Mouse (Mus musculus) ES-E14 (cell line): ENCODE results near the gene Nrip3. TPM values are rescaled to one million over a fixed set of nuclear protein-coding genes. Genes with fewer than 3 reads are reported as not detected.
A peak's percentile ranks its signal among the peaks of the same experiment; 100 is the strongest.

Experiments
- DNase-seq: peaks from one replicate; pipeline ENCODE4 v3.0.0-alpha.2; 2013; ENCODE audit warnings: low read depth, low spot score
- H3K27ac ChIP-seq: 2 replicates; pipeline ENCODE4 v1.5.1; 2012; ENCODE audit warnings: low read depth, mild to moderate bottlenecking, low read length, moderate library complexity, mixed read lengths; ENCODE audit not compliant: poor library complexity, insufficient read depth, severe bottlenecking
- H3K36me3 ChIP-seq: 2 replicates; pipeline ENCODE4 v1.6.1; 2012; ENCODE audit warnings: mild to moderate bottlenecking, low read length, moderate library complexity, mixed read lengths; ENCODE audit not compliant: control insufficient read depth, poor library complexity, insufficient read depth, severe bottlenecking
- H3K4me1 ChIP-seq, 2 experiments: fragments of 150-350 bp in 1 of 2; sonication (generic) in 1 of 2; 2 replicates each; pipeline ENCODE4 v1.6.1; 2012; ENCODE audit warnings: low read length in 2 of 2, mild to moderate bottlenecking in 1 of 2, mixed read lengths in 1 of 2; ENCODE audit not compliant: control insufficient read depth in 2 of 2, insufficient read depth in 2 of 2, poor library complexity in 1 of 2
- H3K4me3 ChIP-seq, 2 experiments: fragments of 150-350 bp in 1 of 2; sonication (generic) in 1 of 2; 2 replicates each; pipeline ENCODE4 v1.5.1; 2012; ENCODE audit warnings: low read length in 2 of 2, low read depth in 1 of 2, mild to moderate bottlenecking in 1 of 2, mixed read lengths in 1 of 2; ENCODE audit not compliant: insufficient read depth in 1 of 2, poor library complexity in 1 of 2, severe bottlenecking in 1 of 2
- H3K9ac ChIP-seq: 2 replicates; pipeline ENCODE4 v1.6.1; 2012; ENCODE audit warnings: low read depth, mild to moderate bottlenecking, low read length, mixed read lengths; ENCODE audit not compliant: poor library complexity, insufficient read depth, severe bottlenecking
- H3K9me3 ChIP-seq: fragments of 150-350 bp; sonication (generic); 2 replicates; pipeline ENCODE4 v1.6.1; 2012; ENCODE audit warnings: low read depth, mild to moderate bottlenecking, low read length; ENCODE audit not compliant: control insufficient read depth, insufficient read depth
- CHD2 ChIP-seq: IDR thresholded peaks from 2 replicates; pipeline ENCODE4 v1.6.1; 2014; ENCODE audit warnings: mild to moderate bottlenecking, low read depth, low read length, inconsistent platforms
- HCFC1 ChIP-seq: IDR thresholded peaks from 2 replicates; pipeline ENCODE4 v1.6.1; 2012; ENCODE audit warnings: low read length, inconsistent platforms, borderline replicate concordance; ENCODE audit not compliant: insufficient read depth
- MAFK ChIP-seq: IDR thresholded peaks from 2 replicates; pipeline ENCODE4 v1.6.1; 2014; ENCODE audit warnings: mild to moderate bottlenecking, low read depth, low read length, inconsistent platforms; ENCODE audit not compliant: insufficient read depth
- ZC3H11A ChIP-seq: IDR thresholded peaks from 2 replicates; pipeline ENCODE4 v1.6.1; 2012; ENCODE audit warnings: low read depth, mild to moderate bottlenecking, inconsistent platforms, low read length, borderline replicate concordance
- ZNF384 ChIP-seq: IDR thresholded peaks from 2 replicates; pipeline ENCODE4 v1.6.1; 2012; ENCODE audit warnings: low read depth, low read length, inconsistent platforms
- in situ Hi-C, 2 experiments: fragments of 600-800 bp; cut with MboI; formaldehyde crosslinking; loops; one replicate each; pipeline ENCODE4 v1.15.1; 2025; ENCODE audit warnings: low sequenced_read_pairs in 2 of 2, inconsistent platforms in 1 of 2; ENCODE audit not compliant: unreplicated experiment in 2 of 2
- total RNA-seq: library from RNA; depleted of rRNA; stranded (reverse); fragments of 300-350 nt; gene quantifications from 2 replicates; pipeline ENCODE4 v1.2.3, GENCODE M21; 2012; rRNA removed

Nrip3 gene
- total RNA-seq, 1 experiment, result 0.98 TPM

GRCm38 (mm10) chr7:109713434-109713982, 68.3 kb downstream of the Nrip3 start:
- H3K9ac ChIP-seq, result no peak overlapping the region
- no peak overlapping the region for H3K4me3 ChIP-seq
- H3K4me1 ChIP-seq, result no peaks in the 10 kb centered on the region; a peak in 1 of 4 replicates
- no peak for TF ChIP-seq CHD2
- peak; percentile 90 for TF ChIP-seq MAFK
- no peaks in the 10 kb centered on the region for H3K9me3 ChIP-seq
- in situ Hi-C loops, result no loop called here
- H3K27ac ChIP-seq, result no peak overlapping the region
- peaks cover 16% of the 10 kb centered on the region for H3K36me3 ChIP-seq
- DNase-seq, result no peak

DNA sequence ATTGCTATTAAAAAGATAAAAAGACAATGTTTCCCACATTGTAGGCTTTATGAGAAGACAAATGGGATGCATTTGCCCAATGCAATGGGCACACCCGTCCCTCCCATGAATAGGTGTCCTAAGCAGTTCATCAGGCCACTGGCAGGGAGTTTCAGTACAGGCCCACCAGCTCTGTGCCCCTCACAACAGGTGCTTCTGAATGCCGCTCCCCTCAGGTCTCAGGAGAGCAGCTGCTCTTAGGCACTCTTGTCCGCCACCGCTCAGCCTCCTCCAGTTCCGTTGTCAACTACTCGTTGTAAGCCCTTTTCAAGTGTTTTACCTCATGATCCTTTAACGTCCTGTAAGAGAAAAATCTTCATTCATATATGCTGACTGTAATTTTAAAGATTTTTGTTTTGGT, 69.6 kb downstream of the Nrip3 start:
- in situ Hi-C loops, result no loop called here
- no peak overlapping the region for H3K27ac ChIP-seq
- no peak overlapping the region for H3K9ac ChIP-seq
- no peaks in the 10 kb centered on the region; a peak in 1 of 4 replicates for H3K4me1 ChIP-seq
- H3K4me3 ChIP-seq, result no peak overlapping the region
- no peak for TF ChIP-seq CHD2
- no peak for TF ChIP-seq ZC3H11A
- TF ChIP-seq ZNF384, result no peak
- no peak for TF ChIP-seq MAFK
- TF ChIP-seq HCFC1, result no peak
- H3K36me3 ChIP-seq, result peaks cover 18% of the 10 kb centered on the region
- H3K9me3 ChIP-seq, result no peaks in the 10 kb centered on the region
- DNase-seq, result no peak

GRCm38 (mm10) chr7:109710069-109710468, 71.8 kb downstream of the Nrip3 start:
- H3K36me3 ChIP-seq, result peaks cover 18% of the 10 kb centered on the region
- no peaks in the 10 kb centered on the region for H3K4me1 ChIP-seq
- TF ChIP-seq HCFC1 (no peak), ZC3H11A (no peak), MAFK (no peak), ZNF384 (no peak), CHD2 (no peak)
- H3K9ac ChIP-seq, result no peak overlapping the region
- no peak overlapping the region for H3K4me3 ChIP-seq
- H3K27ac ChIP-seq, result no peak overlapping the region
- in situ Hi-C loops, result no loop called here
- no peak for DNase-seq
- no peaks in the 10 kb centered on the region for H3K9me3 ChIP-seq

- Histone ChIP-seq H3K4me3 (no peak overlapping the region), H3K9ac (no peak overlapping the region), H3K4me1 (no peaks in the 10 kb centered on the region), H3K27ac (no peak overlapping the region), H3K9me3 (no peaks in the 10 kb centered on the region), H3K36me3 (peaks cover 18% of the 10 kb centered on the region)
- DNase-seq, result no peak
- in situ Hi-C loops, result no loop called here
- no peak for TF ChIP-seq HCFC1
- no peak for TF ChIP-seq ZNF384
- TF ChIP-seq CHD2, result no peak
- TF ChIP-seq ZC3H11A, result no peak
- TF ChIP-seq MAFK, result no peak
Measured at GRCm38 (mm10) chr7:109708961-109709382, 72.9 kb downstream of the Nrip3 start.

Other genes starting within 250 kb of the Nrip3 start
- gene St5, start 78.4 kb downstream of the Nrip3 start, total RNA-seq, result 25.6 and 34.6 TPM in 2 replicates
- gene Akip1, start 78.3 kb downstream of the Nrip3 start, total RNA-seq, result 20.0 and 29.1 TPM in 2 replicates
- gene BC051019, start 58.2 kb downstream of the Nrip3 start, total RNA-seq, result 0.48 and 1.3 TPM in 2 replicates
- not detected in 2 replicates for gene Ascl3, start 50.3 kb downstream of the Nrip3 start, total RNA-seq
- 11.1 and 17.2 TPM in 2 replicates for gene Tmem9b, start 29.1 kb downstream of the Nrip3 start, total RNA-seq
- gene Scube2, start 83.7 kb upstream of the Nrip3 start, total RNA-seq, result 0.58 and 0.89 TPM in 2 replicates
- gene Dennd5a, start 178.4 kb upstream of the Nrip3 start, total RNA-seq, result 27.1 and 28.8 TPM in 2 replicates
- gene Tmem41b, start 204.9 kb upstream of the Nrip3 start, total RNA-seq, result 154 and 161 TPM in 2 replicates
- gene Ipo7, start 236.2 kb upstream of the Nrip3 start, total RNA-seq, result 145 and 161 TPM in 2 replicates